Mouse (Mus musculus) ES-Bruce4 (cell line): Measurements from ENCODE around the gene Dao. TPM values are rescaled to one million over a fixed set of nuclear protein-coding genes. Genes with fewer than 3 reads are reported as not detected.

ENCODE experiments used
- H3K27ac ChIP-seq: 2 replicates; pipeline ENCODE4 v1.5.1; 2012; ENCODE audit warnings: low read length, inconsistent platforms; ENCODE audit not compliant: insufficient read depth
- H3K27me3 ChIP-seq: 2 replicates; pipeline ENCODE4 v1.6.1; 2012; ENCODE audit warnings: mild to moderate bottlenecking, low read length, inconsistent platforms; ENCODE audit not compliant: control insufficient read depth, poor library complexity, insufficient read depth, severe bottlenecking
- H3K36me3 ChIP-seq: 2 replicates; pipeline ENCODE4 v1.6.1; 2012; ENCODE audit warnings: inconsistent platforms, mild to moderate bottlenecking, low read length, moderate library complexity; ENCODE audit not compliant: control insufficient read depth, poor library complexity, insufficient read depth, severe bottlenecking
- H3K4me1 ChIP-seq: one replicate; pipeline ENCODE4 v1.8.1; 2011; ENCODE audit warnings: low read length; ENCODE audit not compliant: control insufficient read depth, insufficient read depth
- H3K4me3 ChIP-seq: 2 replicates; pipeline ENCODE4 v1.5.1; 2011; ENCODE audit warnings: low read depth, mild to moderate bottlenecking, low read length
- H3K9ac ChIP-seq: 2 replicates; pipeline ENCODE4 v1.6.1; 2012; ENCODE audit warnings: low read depth, mild to moderate bottlenecking, inconsistent platforms; ENCODE audit not compliant: poor library complexity, severe bottlenecking
- H3K9me3 ChIP-seq: replicated peaks from 2 replicates; pipeline ENCODE4 v1.6.1; 2012; ENCODE audit warnings: mild to moderate bottlenecking, low read length, inconsistent platforms; ENCODE audit not compliant: control insufficient read depth, poor library complexity, insufficient read depth, severe bottlenecking
- CTCF ChIP-seq: IDR thresholded peaks from one replicate; pipeline ENCODE4 v1.8.1; 2011; ENCODE audit warnings: low read depth, low read length
- EP300 ChIP-seq: IDR thresholded peaks from 2 replicates; pipeline ENCODE4 v1.6.1; 2011; ENCODE audit warnings: low read depth, low read length; ENCODE audit not compliant: insufficient read depth
- POLR2A ChIP-seq: IDR thresholded peaks from one replicate; pipeline ENCODE4 v1.8.1; 2011; ENCODE audit warnings: low read length; ENCODE audit not compliant: insufficient read depth
- polyA plus RNA-seq: library from polyadenylated mRNA; stranded (reverse); fragments of >200 nt; gene quantifications from 2 replicates; pipeline ENCODE4 v1.2.4, GENCODE M21; 2011; ENCODE audit warnings: low read depth; ENCODE audit not compliant: missing spikeins, insufficient read depth, insufficient read length

Gene Dao
- polyA plus RNA-seq, 1 experiment = not detected

- Histone ChIP-seq H3K4me1 (no peaks in the 10 kb centered on the region), H3K9me3 (no peaks in the 10 kb centered on the region), H3K36me3 (no peaks in the 10 kb centered on the region), H3K4me3 (no peak overlapping the region), H3K9ac (no peak overlapping the region), H3K27ac (no peak overlapping the region), H3K27me3 (no peaks in the 10 kb centered on the region)
- no peak for TF ChIP-seq CTCF
Observed at GRCm38 (mm10) chr5:114057129-114057731, 53.7 kb downstream of the Dao start.

DNA sequence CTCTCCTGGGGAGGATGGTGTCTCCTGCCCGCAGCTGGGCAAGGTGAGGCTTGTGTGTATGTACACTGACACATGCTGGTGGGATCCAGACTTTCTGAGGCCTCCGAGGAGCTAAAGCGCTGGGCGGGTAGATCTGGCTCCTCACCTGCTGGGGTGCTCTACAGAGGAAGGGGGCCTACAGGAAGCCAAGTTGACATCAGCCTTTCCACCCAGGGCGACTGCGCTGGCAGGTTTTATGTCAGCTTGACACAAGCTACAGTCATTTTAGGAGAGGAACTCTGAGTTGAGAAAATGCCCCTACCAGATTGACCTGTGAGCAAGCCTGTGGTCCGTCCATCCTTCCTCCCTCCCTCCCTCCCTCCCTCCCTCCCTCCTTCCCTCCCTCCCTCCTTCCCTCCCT, 58.2 kb downstream of the Dao start:
- H3K36me3 ChIP-seq = no peaks in the 10 kb centered on the region
- H3K9me3 ChIP-seq = no peaks in the 10 kb centered on the region
- no peaks in the 10 kb centered on the region for H3K27me3 ChIP-seq
- H3K27ac ChIP-seq = no peak overlapping the region
- TF ChIP-seq EP300 = no peak
- H3K9ac ChIP-seq = no peak overlapping the region
- H3K4me3 ChIP-seq = no peak overlapping the region
- H3K4me1 ChIP-seq = no peaks in the 10 kb centered on the region

- no peak overlapping the region for H3K27ac ChIP-seq
- H3K36me3 ChIP-seq = no peaks in the 10 kb centered on the region
- H3K4me3 ChIP-seq = no peak overlapping the region
- no peak overlapping the region for H3K9ac ChIP-seq
- no peaks in the 10 kb centered on the region for H3K4me1 ChIP-seq
- H3K9me3 ChIP-seq = no peaks in the 10 kb centered on the region
- no peak for TF ChIP-seq CTCF
- H3K27me3 ChIP-seq = no peaks in the 10 kb centered on the region
Observed at GRCm38 (mm10) chr5:114063958-114064357, 60.5 kb downstream of the Dao start.

GRCm38 (mm10) chr5:114065161-114065560, 61.7 kb downstream of the Dao start, which contains the start of gene Usp30:
Gene Usp30 (plus strand): TSS chr5:114065461.
- Histone ChIP-seq H3K9me3 (no peaks in the 10 kb centered on the region), H3K36me3 (no peaks in the 10 kb centered on the region), H3K27ac (no peak within 1 kb of the TSS), H3K9ac (no peak within 1 kb of the TSS), H3K4me3 (no peak within 1 kb of the TSS), H3K27me3 (no peaks in the 10 kb centered on the region), H3K4me1 (no peaks in the 10 kb centered on the region)
- no peak for TF ChIP-seq EP300
- TF ChIP-seq CTCF = no peak
- TF ChIP-seq POLR2A = no peak

DNA sequence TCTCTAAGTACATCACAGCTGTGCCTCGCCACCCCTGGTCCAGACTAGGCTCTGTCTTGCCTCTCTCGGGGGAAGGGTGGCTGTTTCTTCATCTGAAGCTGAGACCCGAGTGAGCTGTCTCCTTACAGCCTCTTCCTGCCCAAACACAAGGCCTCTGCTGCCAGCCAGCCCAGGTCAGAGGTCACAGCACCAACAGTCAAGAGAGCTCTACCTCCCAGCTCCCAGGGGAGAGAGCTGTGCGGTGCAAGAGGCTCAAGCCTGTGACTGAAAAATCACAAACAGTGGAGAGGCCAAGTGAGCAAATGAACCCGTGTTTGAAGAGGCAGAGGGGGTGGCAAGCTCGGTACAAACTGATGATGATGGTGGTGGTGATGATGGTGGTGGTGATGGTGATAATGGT, 63.1 kb downstream of the Dao start:
- H3K27ac ChIP-seq = no peak overlapping the region
- no peak overlapping the region for H3K4me3 ChIP-seq
- no peaks in the 10 kb centered on the region for H3K9me3 ChIP-seq
- no peak overlapping the region for H3K9ac ChIP-seq
- H3K4me1 ChIP-seq = no peaks in the 10 kb centered on the region
- H3K27me3 ChIP-seq = no peaks in the 10 kb centered on the region
- TF ChIP-seq EP300 = no peak
- TF ChIP-seq POLR2A = no peak
- no peak for TF ChIP-seq CTCF
- no peaks in the 10 kb centered on the region for H3K36me3 ChIP-seq

GRCm38 (mm10) chr5:114067543-114067942, 64.0 kb downstream of the Dao start:
- no peaks in the 10 kb centered on the region for H3K36me3 ChIP-seq
- H3K4me3 ChIP-seq = no peak overlapping the region
- no peaks in the 10 kb centered on the region for H3K9me3 ChIP-seq
- H3K4me1 ChIP-seq = no peaks in the 10 kb centered on the region
- no peak overlapping the region for H3K9ac ChIP-seq
- H3K27ac ChIP-seq = no peak overlapping the region
- TF ChIP-seq POLR2A (no peak), EP300 (no peak), CTCF (no peak)
- H3K27me3 ChIP-seq = no peaks in the 10 kb centered on the region
